Mouse (Mus musculus) mouse embryonic stem cell (cell line): ENCODE measurements around the gene Pigs.

Experiments used
- in situ Hi-C, 2 experiments: fragments of 300-500 bp; cut with MboI; formaldehyde crosslinking; loops; 1 replicate in 1 of 2; 3 replicates in 1 of 2; pipeline ENCODE4 v1.14.3; 2019 to 2020; ENCODE audit warnings: low sequenced_read_pairs in 2 of 2, low pct_unique_long_range_greater_than_20kb in 1 of 2, mixed read lengths in 1 of 2; ENCODE audit not compliant: unreplicated experiment in 1 of 2

The Pigs gene

GRCm38 (mm10) chr11:78355471-78356238, 27.4 kb downstream of the Pigs start:
- in situ Hi-C loops = no loop called here

- in situ Hi-C loops = no loop called here
Measured at GRCm38 (mm10) chr11:78358330-78359007, 30.3 kb downstream of the Pigs start.

GRCm38 (mm10) chr11:78360125-78360788, 32.0 kb downstream of the Pigs start:
- in situ Hi-C loops = loop anchor here in 1 of 2 experiments (5.0 kb wide), 2 partner anchors 42 to 82 kb away; no protein-coding TSS in a partner anchor

- in situ Hi-C loops = loop anchor here in 1 of 2 experiments (5.0 kb wide), 2 partner anchors 42 to 82 kb away; no protein-coding TSS in a partner anchor
Measured at GRCm38 (mm10) chr11:78360789-78361131, 32.5 kb downstream of the Pigs start.

- in situ Hi-C loops = loop anchor here in 1 of 2 experiments (5.0 kb wide), 2 partner anchors 39 to 79 kb away; no protein-coding TSS in a partner anchor
Measured at GRCm38 (mm10) chr11:78363309-78364007, 35.2 kb downstream of the Pigs start.

GRCm38 (mm10) chr11:78364103-78364502, 35.9 kb downstream of the Pigs start:
- in situ Hi-C loops = loop anchor here in 1 of 2 experiments (5.0 kb wide), 2 partner anchors 38 to 78 kb away; no protein-coding TSS in a partner anchor

GRCm38 (mm10) chr11:78367456-78368225, 39.4 kb downstream of the Pigs start:
- in situ Hi-C loops = no loop called here

GRCm38 (mm10) chr11:78370389-78370788, 42.2 kb downstream of the Pigs start:
- in situ Hi-C loops = no loop called here

- in situ Hi-C loops = no loop called here
Measured at GRCm38 (mm10) chr11:78371711-78372110, 43.5 kb downstream of the Pigs start.

- in situ Hi-C loops = no loop called here
Measured at GRCm38 (mm10) chr11:78372166-78372565, 44.0 kb downstream of the Pigs start.

- in situ Hi-C loops = no loop called here
Measured at GRCm38 (mm10) chr11:78372610-78373009, 44.4 kb downstream of the Pigs start.

GRCm38 (mm10) chr11:78374147-78374546, 45.9 kb downstream of the Pigs start:
- in situ Hi-C loops = no loop called here

GRCm38 (mm10) chr11:78377549-78378159, 49.4 kb downstream of the Pigs start:
- in situ Hi-C loops = no loop called here

- in situ Hi-C loops = no loop called here
Measured at GRCm38 (mm10) chr11:78380351-78380750, 52.1 kb downstream of the Pigs start.

- in situ Hi-C loops = no loop called here
Measured at GRCm38 (mm10) chr11:78380996-78381395, 52.8 kb downstream of the Pigs start.

GRCm38 (mm10) chr11:78382286-78382685, 54.1 kb downstream of the Pigs start:
- in situ Hi-C loops = no loop called here

- in situ Hi-C loops = no loop called here
Measured at GRCm38 (mm10) chr11:78382701-78383100, 54.5 kb downstream of the Pigs start.

- in situ Hi-C loops = no loop called here
Measured at GRCm38 (mm10) chr11:78385776-78386175, 57.6 kb downstream of the Pigs start.
